Mouse (Mus musculus) common myeloid progenitor, adult 5-6 weeks (primary cell): ENCODE results near the gene Dna2. TPM values are rescaled to one million over a fixed set of nuclear protein-coding genes. Genes with fewer than 3 reads are reported as not detected.

Experiments
- total RNA-seq: library from RNA; stranded (forward); fragments of 200-1000, 187-1606 nt; gene quantifications from 2 replicates; pipeline ENCODE4 v1.2.3, GENCODE M21; 2017

Dna2 gene
- total RNA-seq, 1 experiment from 2014 or later, result 37.6 TPM

Other genes starting within 250 kb of the Dna2 start
- 0.39 and 0.73 TPM in 2 replicates for gene Stox1, start 220.9 kb upstream of the Dna2 start, total RNA-seq
- gene Ccar1, start 154.7 kb upstream of the Dna2 start, total RNA-seq, result 135 and 141 TPM in 2 replicates
- 16.6 and 20.7 TPM in 2 replicates for gene Tet1, start 38.0 kb upstream of the Dna2 start, total RNA-seq
- gene Slc25a16, start 26.4 kb upstream of the Dna2 start, total RNA-seq, result 18.1 and 20.7 TPM in 2 replicates
- gene Rufy2, start 33.2 kb downstream of the Dna2 start, total RNA-seq, result 9.1 and 21.6 TPM in 2 replicates
- 49.4 and 69.0 TPM in 2 replicates for gene Hnrnph3, start 77.2 kb downstream of the Dna2 start, total RNA-seq
- gene Pbld2, start 77.3 kb downstream of the Dna2 start, total RNA-seq, result 0.09 TPM in 1 of 2 replicates, not detected in the other
- gene Pbld1, start 113.1 kb downstream of the Dna2 start, total RNA-seq, result not detected in 2 replicates
- not detected in 2 replicates for gene Atoh7, start 152.6 kb downstream of the Dna2 start, total RNA-seq